Mouse (Mus musculus): ENCODE results near the gene Galnt13. TPM values are rescaled to one million over a fixed set of nuclear protein-coding genes. Genes with fewer than 3 reads are reported as not detected.
"Not testable (repeated sequence)": the region's sequence is repeated elsewhere in the genome, so short reads cannot be mapped to it uniquely, and the experiment has no call there.

Galnt13 gene
- polyA plus RNA-seq, 1 experiment from 2014 or later, result 19.1 TPM

GRCm38 (mm10) chr2:54567186-54567585 is 131.1 kb downstream of the Galnt13 start:
- Histone ChIP-seq H3K36me3 (no peaks in the 10 kb centered on the region), H3K4me3 (replicated peaks) (no peak overlapping the region), H3K27ac (replicated peaks) (no peak overlapping the region), H3K4me1 (no peaks in the 10 kb centered on the region), H3K27me3 (replicated peaks) (no peaks in the 10 kb centered on the region), H3K9me3 (replicated peaks) (no peaks in the 10 kb centered on the region), H3K9ac (replicated peaks) (no peak overlapping the region), H3K4me2 (no peak overlapping the region)
- no peak for ATAC-seq (ENCODE audit: low FRiP score)
- WGBS, result 66% methylated on average over 2 of the region's 2 CpGs

GRCm38 (mm10) chr2:54567632-54568031 is 131.5 kb downstream of the Galnt13 start:
- H3K4me3 ChIP-seq (replicated peaks), result no peak overlapping the region

DNA sequence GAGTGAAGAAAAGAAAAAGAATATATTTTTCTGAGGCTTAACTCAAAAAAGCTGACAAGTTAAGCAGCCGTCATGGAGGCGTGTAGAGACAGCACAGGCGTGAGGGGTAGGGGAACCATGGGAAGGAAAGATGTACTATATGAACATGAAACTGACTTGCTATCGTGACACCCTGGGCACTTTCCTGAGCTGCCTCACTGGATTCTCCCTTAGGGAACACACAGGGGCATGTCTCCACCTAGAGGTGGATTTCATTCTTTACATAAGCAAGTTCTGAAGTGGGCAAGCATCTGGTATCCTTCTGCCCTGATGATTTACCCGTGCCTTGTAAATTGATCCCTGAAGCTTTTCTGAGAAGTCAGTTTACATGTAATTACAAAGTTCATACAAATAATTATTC is 277.7 kb downstream of the Galnt13 start:
- H3K36me3 ChIP-seq; H3K27ac ChIP-seq (replicated peaks); H3K4me1 ChIP-seq; H3K4me2 ChIP-seq; H3K4me3 ChIP-seq (replicated peaks); H3K9ac ChIP-seq (replicated peaks); H3K27me3 ChIP-seq (replicated peaks); H3K9me3 ChIP-seq (replicated peaks); ATAC-seq (ENCODE audit: low FRiP score): not testable (repeated sequence)
- WGBS, result no CpG with 5 or more reads among the region's 5 CpGs

More at GRCm38 (mm10) chr2:54567632-54568031, 131.5 kb downstream of the Galnt13 start:
- Histone ChIP-seq H3K27ac (replicated peaks) (no peak overlapping the region), H3K9me3 (replicated peaks) (no peaks in the 10 kb centered on the region), H3K27me3 (replicated peaks) (no peaks in the 10 kb centered on the region), H3K4me2 (no peak overlapping the region), H3K9ac (replicated peaks) (no peak overlapping the region), H3K36me3 (no peaks in the 10 kb centered on the region), H3K4me1 (no peaks in the 10 kb centered on the region)
- no peak for ATAC-seq (ENCODE audit: low FRiP score)
- 89% methylated on average over 9 of the region's 9 CpGs for WGBS

GRCm38 (mm10) chr2:54751232-54751631 is 315.1 kb downstream of the Galnt13 start:
- ATAC-seq (ENCODE audit: low FRiP score), result no peak
- Histone ChIP-seq H3K27me3 (replicated peaks) (no peaks in the 10 kb centered on the region), H3K4me2 (no peak overlapping the region), H3K4me1 (no peaks in the 10 kb centered on the region), H3K4me3 (replicated peaks) (no peak overlapping the region), H3K9ac (replicated peaks) (no peak overlapping the region), H3K36me3 (no peaks in the 10 kb centered on the region), H3K27ac (replicated peaks) (no peak overlapping the region), H3K9me3 (replicated peaks) (no peaks in the 10 kb centered on the region)
- 91% methylated on average over 2 of the region's 2 CpGs for WGBS

DNA sequence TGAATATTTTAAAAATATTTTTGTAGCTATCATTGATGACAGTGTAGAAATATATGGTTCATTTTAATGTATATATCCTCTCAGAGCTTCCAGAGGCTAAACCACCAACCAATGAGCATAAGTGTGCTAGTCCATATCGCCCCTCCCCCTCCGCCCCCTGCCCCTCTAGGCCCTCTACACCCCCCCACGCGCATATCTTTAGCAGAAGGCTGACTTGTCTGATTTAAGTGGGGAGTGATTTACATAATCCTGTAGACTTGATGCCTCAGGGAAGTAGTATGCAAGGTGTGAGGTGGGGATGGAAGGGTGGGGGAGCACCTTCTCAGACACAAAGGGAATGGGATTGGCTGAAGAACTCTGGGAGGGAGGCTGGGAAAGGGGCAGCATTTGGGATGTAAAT is 323.7 kb downstream of the Galnt13 start:
- H3K4me1 ChIP-seq, result no peaks in the 10 kb centered on the region
- no peak for ATAC-seq (ENCODE audit: low FRiP score)
- no peaks in the 10 kb centered on the region for H3K36me3 ChIP-seq
- H3K9me3 ChIP-seq (replicated peaks), result no peaks in the 10 kb centered on the region
- no peak overlapping the region for H3K9ac ChIP-seq (replicated peaks)
- no peaks in the 10 kb centered on the region for H3K27me3 ChIP-seq (replicated peaks)
- no peak overlapping the region for H3K27ac ChIP-seq (replicated peaks)
- no peak overlapping the region for H3K4me2 ChIP-seq
- H3K4me3 ChIP-seq (replicated peaks), result no peak overlapping the region
- 51% methylated on average over 4 of the region's 4 CpGs for WGBS

- H3K4me2 ChIP-seq, result no peak overlapping the region
- H3K4me1 ChIP-seq, result no peaks in the 10 kb centered on the region
- H3K27ac ChIP-seq (replicated peaks), result no peak overlapping the region
- no peaks in the 10 kb centered on the region for H3K36me3 ChIP-seq
- no peak overlapping the region for H3K4me3 ChIP-seq (replicated peaks)
- 79% methylated on average over 2 of the region's 2 CpGs for WGBS
- H3K27me3 ChIP-seq (replicated peaks), result no peaks in the 10 kb centered on the region
- H3K9me3 ChIP-seq (replicated peaks), result no peaks in the 10 kb centered on the region
- no peak overlapping the region for H3K9ac ChIP-seq (replicated peaks)
- no peak for ATAC-seq (ENCODE audit: low FRiP score)
Measured at GRCm38 (mm10) chr2:54778790-54779273, 342.7 kb downstream of the Galnt13 start.

DNA sequence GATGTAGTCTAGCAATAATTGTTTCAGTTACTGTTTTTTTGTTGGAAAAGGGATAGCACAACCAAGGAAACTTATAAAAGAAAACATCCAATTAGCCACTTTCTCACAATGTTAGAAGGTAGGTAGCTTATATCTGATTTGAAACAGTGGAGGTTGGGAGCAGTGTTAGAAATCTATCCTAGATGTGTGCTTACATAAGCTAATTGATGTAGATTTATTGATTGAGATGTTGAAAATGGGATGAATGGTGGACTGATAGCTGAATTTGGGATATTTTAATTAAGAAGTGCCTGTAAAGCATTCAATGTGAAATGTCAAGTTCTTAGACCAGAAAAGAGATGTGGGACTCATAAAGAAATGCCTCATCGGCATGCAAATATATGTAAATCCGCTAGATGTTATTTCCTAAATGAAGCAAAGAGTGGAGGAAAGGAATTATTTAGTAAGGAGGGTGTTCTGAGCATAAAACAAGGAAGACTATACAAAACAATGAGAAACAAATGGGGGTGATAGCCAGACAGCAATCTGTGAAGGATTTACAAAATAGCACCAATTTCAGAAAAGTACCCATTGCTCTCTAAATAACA is 377.6 kb downstream of the Galnt13 start:
- H3K4me3 ChIP-seq (replicated peaks), result no peak overlapping the region
- H3K36me3 ChIP-seq, result no peaks in the 10 kb centered on the region
- no peak for ATAC-seq (ENCODE audit: low FRiP score)
- H3K9me3 ChIP-seq (replicated peaks), result no peaks in the 10 kb centered on the region
- H3K27ac ChIP-seq (replicated peaks), result no peak overlapping the region
- no peaks in the 10 kb centered on the region for H3K4me1 ChIP-seq
- WGBS, result 60% methylated on average over 2 of the region's 2 CpGs
- no peak overlapping the region for H3K9ac ChIP-seq (replicated peaks)
- no peaks in the 10 kb centered on the region for H3K27me3 ChIP-seq (replicated peaks)
- H3K4me2 ChIP-seq, result no peak overlapping the region

GRCm38 (mm10) chr2:54841245-54841644 is 405.1 kb downstream of the Galnt13 start:
- Histone ChIP-seq H3K27me3 (replicated peaks) (no peaks in the 10 kb centered on the region), H3K4me3 (replicated peaks) (no peak overlapping the region), H3K27ac (replicated peaks) (no peak overlapping the region), H3K9ac (replicated peaks) (no peak overlapping the region), H3K4me2 (no peak overlapping the region), H3K4me1 (no peaks in the 10 kb centered on the region), H3K36me3 (no peaks in the 10 kb centered on the region), H3K9me3 (replicated peaks) (no peaks in the 10 kb centered on the region)
- ATAC-seq (ENCODE audit: low FRiP score), result no peak; the same call in 1 of the 2 replicates
- 19% methylated on average over 1 of the region's 1 CpGs for whole genome bisulfite sequencing

DNA sequence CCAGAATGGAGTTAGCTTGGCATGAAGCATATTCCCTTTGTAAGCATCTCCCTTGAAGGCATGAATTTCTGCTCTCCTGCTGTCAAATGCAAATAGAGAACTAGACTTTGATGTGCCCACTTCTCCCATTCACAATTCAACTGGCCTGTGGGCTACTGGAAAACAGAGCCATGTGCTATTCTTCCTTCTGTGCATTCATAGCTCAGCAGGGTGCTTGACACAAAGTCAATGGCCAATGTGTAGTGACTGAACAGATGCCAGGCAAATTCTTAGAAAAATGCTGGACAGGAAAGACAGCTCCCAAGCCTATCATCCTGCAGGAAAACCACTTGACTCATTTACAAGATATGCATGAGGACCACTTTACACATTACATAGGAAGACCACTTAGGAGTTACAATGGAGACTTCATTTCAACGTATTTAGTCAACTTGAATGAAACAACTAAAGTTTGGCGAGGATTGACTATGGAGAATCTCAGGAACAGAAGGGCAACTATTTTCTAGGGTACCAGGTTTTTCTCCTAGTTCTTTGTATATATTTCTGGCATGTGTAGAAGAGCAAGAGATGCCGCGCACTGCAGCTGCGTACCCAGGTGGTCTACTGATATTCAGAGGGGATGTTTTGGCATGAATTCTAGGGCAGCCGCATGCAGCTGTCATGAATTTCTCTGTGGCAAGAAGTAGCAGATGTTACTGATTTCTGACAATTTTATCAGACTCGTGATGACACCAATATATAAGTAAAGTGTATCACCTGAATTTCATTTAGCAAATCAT is 470.4 kb downstream of the Galnt13 start:
- 81% methylated on average over 7 of the region's 7 CpGs for WGBS
- Histone ChIP-seq H3K36me3 (no peaks in the 10 kb centered on the region), H3K9ac (replicated peaks) (no peak overlapping the region), H3K4me3 (replicated peaks) (no peak overlapping the region), H3K9me3 (replicated peaks) (no peaks in the 10 kb centered on the region), H3K27ac (replicated peaks) (no peak overlapping the region), H3K4me1 (no peaks in the 10 kb centered on the region), H3K27me3 (replicated peaks) (no peaks in the 10 kb centered on the region), H3K4me2 (no peak overlapping the region)
- ATAC-seq (ENCODE audit: low FRiP score), result no peak

DNA sequence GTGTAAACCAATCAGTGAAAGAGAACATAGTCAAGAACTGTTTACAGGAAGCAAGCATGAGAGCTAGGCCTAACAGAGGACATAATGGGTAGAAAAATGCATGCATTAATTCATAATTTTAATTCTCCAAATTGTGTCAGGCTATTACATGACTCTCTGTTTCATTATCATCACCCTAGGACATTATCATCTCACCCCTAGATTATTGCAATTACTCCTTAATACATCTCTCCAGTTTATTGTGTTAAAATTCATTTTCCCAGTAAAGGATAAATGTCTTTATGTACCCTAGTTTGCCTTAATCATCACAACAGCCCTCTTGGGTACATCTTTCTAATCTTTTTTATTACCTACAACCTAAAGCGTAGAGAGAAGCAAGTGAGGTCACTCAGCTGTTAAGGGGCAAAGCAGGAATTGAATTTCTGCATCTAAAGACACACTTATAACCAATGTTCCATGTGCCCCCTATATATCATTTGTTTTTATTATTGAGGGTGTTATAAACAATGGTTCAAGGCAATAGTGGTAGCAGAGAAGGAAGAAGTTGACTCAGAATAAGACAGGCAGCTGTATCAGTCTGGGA is 479.1 kb downstream of the Galnt13 start:
- H3K27ac ChIP-seq (replicated peaks), result no peak overlapping the region
- no peaks in the 10 kb centered on the region for H3K27me3 ChIP-seq (replicated peaks)
- no peak overlapping the region for H3K9ac ChIP-seq (replicated peaks)
- no peaks in the 10 kb centered on the region for H3K9me3 ChIP-seq (replicated peaks)
- 46% methylated on average over 1 of the region's 1 CpGs for WGBS
- no peaks in the 10 kb centered on the region for H3K4me1 ChIP-seq
- H3K36me3 ChIP-seq, result no peaks in the 10 kb centered on the region
- no peak overlapping the region for H3K4me2 ChIP-seq
- H3K4me3 ChIP-seq (replicated peaks), result no peak overlapping the region
- ATAC-seq (ENCODE audit: low FRiP score), result peak; percentile 53; the same call in 1 of the 2 replicates

- WGBS, result 90% methylated on average over 3 of the region's 3 CpGs
- no peaks in the 10 kb centered on the region for H3K9me3 ChIP-seq (replicated peaks)
- H3K27ac ChIP-seq (replicated peaks), result no peak overlapping the region
- no peak overlapping the region for H3K9ac ChIP-seq (replicated peaks)
- no peak overlapping the region for H3K4me3 ChIP-seq (replicated peaks)
- no peaks in the 10 kb centered on the region for H3K27me3 ChIP-seq (replicated peaks)
- no peak for ATAC-seq (ENCODE audit: low FRiP score)
- no peaks in the 10 kb centered on the region for H3K36me3 ChIP-seq
- no peak overlapping the region for H3K4me2 ChIP-seq
- H3K4me1 ChIP-seq, result no peaks in the 10 kb centered on the region
Measured at GRCm38 (mm10) chr2:54936369-54936768, 500.3 kb downstream of the Galnt13 start.

- H3K4me1 ChIP-seq, result no peaks in the 10 kb centered on the region
- no peak overlapping the region for H3K4me2 ChIP-seq
- no peaks in the 10 kb centered on the region for H3K27me3 ChIP-seq (replicated peaks)
- H3K27ac ChIP-seq (replicated peaks), result no peak overlapping the region
- no peak for ATAC-seq (ENCODE audit: low FRiP score)
- no peaks in the 10 kb centered on the region for H3K36me3 ChIP-seq
- no peak overlapping the region for H3K4me3 ChIP-seq (replicated peaks)
- H3K9ac ChIP-seq (replicated peaks), result no peak overlapping the region
- H3K9me3 ChIP-seq (replicated peaks), result no peaks in the 10 kb centered on the region
Measured at GRCm38 (mm10) chr2:54937306-54937705, 501.2 kb downstream of the Galnt13 start.

All from neural tube, embryonic 15.5 days (tissue).